Mouse (Mus musculus): ENCODE measurements at regions not wholly inside any gene's neighbourhood (a gene's known extent, or its start where the extent isn't known, plus 50 kb on each side); places are given as distances from the start of the nearest gene placed in this dataset.

DNA sequence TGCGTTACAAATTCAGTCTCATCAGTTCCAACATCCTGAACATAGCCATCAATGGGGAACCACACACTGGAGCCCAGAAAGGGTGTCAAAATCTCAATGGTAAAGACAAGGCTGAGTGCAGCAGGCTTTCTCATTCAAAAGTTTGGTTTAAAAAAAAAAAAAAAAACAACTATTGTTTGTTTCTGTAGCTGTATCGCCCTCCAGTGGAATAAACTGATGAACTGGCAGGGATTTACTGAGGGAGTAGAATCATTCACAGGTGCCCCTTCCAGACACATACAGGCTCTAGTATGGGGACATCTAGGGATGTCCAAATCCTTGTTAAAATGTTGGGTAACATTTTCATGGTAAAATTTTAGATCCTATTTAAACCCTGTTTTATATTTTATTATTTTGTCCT lies 361.6 kb upstream of the Lmcd1 start:
- Histone ChIP-seq H3K4me2 (ENCODE audit: insufficient read depth, low read depth, poor library complexity, severe bottlenecking) (no peak overlapping the region), H3K79me2 (replicated peaks; ENCODE audit: control insufficient read depth, extremely low read depth, insufficient read depth, poor library complexity, severe bottlenecking) (no peaks in the 10 kb centered on the region), H3K4me3 (replicated peaks in 1 of 3; ENCODE audit: low read depth in 2 of 3, low read length in 2 of 3, poor library complexity in 1 of 3) (no peak overlapping the region), H3K9ac (ENCODE audit: insufficient read depth, low read depth) (no peak overlapping the region), H3K27ac (ENCODE audit: insufficient read depth, low read depth) (no peak overlapping the region), H3K4me1 (ENCODE audit: control insufficient read depth in 1 of 2, insufficient read depth in 2 of 2) (no peaks in the 10 kb centered on the region), H3K9me3 (replicated peaks; ENCODE audit: low read length) (peaks cover 61% of the 10 kb centered on the region), H3K27me3 (replicated peaks) (no peaks in the 10 kb centered on the region), H3K36me3 (replicated peaks in 1 of 2; ENCODE audit: control insufficient read depth in 1 of 2, insufficient read depth in 1 of 2, low read length in 1 of 2) (no peaks in the 10 kb centered on the region)
- DNase-seq (ENCODE audit: extremely low read depth): no peak
- in situ Hi-C loops (cut with MboI; ENCODE audit: low pct_ligation_motif_present, low pct_unique_long_range_greater_than_20kb, low sequenced_read_pairs) (no loop called here), dilution Hi-C loops (cut with MboI; ENCODE audit: extremely low pct_ligation_motif_present, extremely low pct_unique_long_range_greater_than_20kb, low sequenced_read_pairs) (no loop called here)
- TF ChIP-seq MYC (IDR thresholded peaks at IDR 0.05; ENCODE audit: low read depth, low read length) (no peak), IRF4 (IDR thresholded peaks at IDR 0.05; ENCODE audit: low read depth, low read length) (no peak), E2F4 (IDR thresholded peaks at IDR 0.05; ENCODE audit: insufficient replicate concordance, low read depth, low read length) (no peak), ZKSCAN1 (IDR thresholded peaks at IDR 0.05; ENCODE audit: borderline replicate concordance, low read depth, low read length) (no peak), MAFK (IDR thresholded peaks at IDR 0.05; ENCODE audit: insufficient replicate concordance, low read length) (no peak), TBP (conservative IDR thresholded peaks at IDR 0.05; ENCODE audit: low read depth, low read length) (no peak), EP300 (IDR thresholded peaks at IDR 0.05; ENCODE audit: low read length) (no peak), MAZ (IDR thresholded peaks at IDR 0.05; ENCODE audit: low read depth, low read length) (no peak), JUN (IDR thresholded peaks at IDR 0.05; ENCODE audit: insufficient read depth, low read depth, low read length) (no peak), USF1 (IDR thresholded peaks at IDR 0.05; ENCODE audit: low read depth, low read length) (no peak), POLR2A (IDR thresholded peaks at IDR 0.05; ENCODE audit: low read depth, low read length) (no peak), SIN3A (IDR thresholded peaks at IDR 0.05; ENCODE audit: low read length) (no peak), POLR2AphosphoS2 (IDR thresholded peaks at IDR 0.05; ENCODE audit: low read depth, low read length) (no peak), ELF1 (IDR thresholded peaks at IDR 0.05; ENCODE audit: low read depth, low read length) (no peak), MAX (IDR thresholded peaks at IDR 0.05; ENCODE audit: low read length) (no peak), MEF2A (IDR thresholded peaks at IDR 0.05; ENCODE audit: borderline replicate concordance, low read depth, low read length) (no peak)

DNA sequence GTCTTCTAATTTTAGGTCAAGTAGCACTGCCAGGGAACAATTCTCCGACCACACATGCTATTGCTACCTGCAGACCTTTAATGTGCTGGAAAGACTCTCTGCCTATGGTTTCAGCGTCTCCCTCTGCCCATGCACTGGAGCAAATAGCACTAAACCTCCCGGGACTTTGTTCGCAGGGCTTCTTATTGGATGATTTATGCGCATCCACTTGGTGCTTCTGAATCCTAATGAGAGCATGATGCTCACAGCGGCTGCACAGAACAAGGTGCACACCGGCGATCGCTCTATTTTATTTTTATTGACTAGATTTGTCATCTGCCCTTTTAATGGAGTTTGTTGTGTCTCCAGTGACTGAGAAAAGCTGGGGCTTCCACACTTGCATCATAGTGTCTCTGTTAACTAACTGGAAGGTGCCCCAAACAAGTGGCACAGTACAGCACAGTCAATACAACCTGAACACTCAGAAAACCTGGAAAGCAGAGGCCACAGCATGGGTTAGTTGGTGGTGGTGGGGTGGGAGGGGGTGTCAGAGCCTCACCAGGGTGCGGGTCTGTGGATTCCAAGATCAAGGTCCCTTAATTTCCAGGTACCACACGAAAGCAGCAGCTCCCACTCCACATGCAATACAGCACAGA lies 359.7 kb upstream of the Lmcd1 start:
- Histone ChIP-seq H3K36me3 (replicated peaks in 1 of 2; ENCODE audit: control insufficient read depth in 1 of 2, insufficient read depth in 1 of 2, low read length in 1 of 2) (no peaks in the 10 kb centered on the region), H3K27me3 (replicated peaks) (no peaks in the 10 kb centered on the region), H3K27ac (ENCODE audit: insufficient read depth, low read depth) (no peak overlapping the region), H3K9me3 (replicated peaks; ENCODE audit: low read length) (peaks cover 52% of the 10 kb centered on the region), H3K4me1 (ENCODE audit: control insufficient read depth in 1 of 2, insufficient read depth in 2 of 2) (no peaks in the 10 kb centered on the region), H3K4me3 (replicated peaks in 1 of 3; ENCODE audit: low read depth in 2 of 3, low read length in 2 of 3, poor library complexity in 1 of 3) (no peak overlapping the region), H3K79me2 (replicated peaks; ENCODE audit: control insufficient read depth, extremely low read depth, insufficient read depth, poor library complexity, severe bottlenecking) (no peaks in the 10 kb centered on the region), H3K9ac (ENCODE audit: insufficient read depth, low read depth) (no peak overlapping the region), H3K4me2 (ENCODE audit: insufficient read depth, low read depth, poor library complexity, severe bottlenecking) (no peak overlapping the region)
- dilution Hi-C loops (cut with MboI; ENCODE audit: extremely low pct_ligation_motif_present, extremely low pct_unique_long_range_greater_than_20kb, low sequenced_read_pairs) (no loop called here), in situ Hi-C loops (cut with MboI; ENCODE audit: low pct_ligation_motif_present, low pct_unique_long_range_greater_than_20kb, low sequenced_read_pairs) (no loop called here)
- DNase-seq (ENCODE audit: extremely low read depth): no peak
- TF ChIP-seq PAX5 (IDR thresholded peaks at IDR 0.05; ENCODE audit: low read length): no peak
- TF ChIP-seq EP300 (IDR thresholded peaks at IDR 0.05; ENCODE audit: low read length): no peak
- no peak for TF ChIP-seq RCOR1 (conservative IDR thresholded peaks at IDR 0.05; ENCODE audit: low read depth, low read length)

All from CH12.LX (cell line).